Mouse (Mus musculus): ENCODE measurements around the gene Birc5.

GRCm38 (mm10) chr11:117892199-117892598 is 43.1 kb downstream of the Birc5 start:
- no peak for TF ChIP-seq MAX (IDR thresholded peaks at IDR 0.05; ENCODE audit: low read depth)
- TF ChIP-seq POLR2A (IDR thresholded peaks at IDR 0.05; ENCODE audit: insufficient read length, low read depth), result no peak
- no peak for TF ChIP-seq MYOD1 (IDR thresholded peaks at IDR 0.05; ENCODE audit: control insufficient read depth in 1 of 3, insufficient read length in 2 of 3, low read depth in 2 of 3)
